Mouse (Mus musculus) right cerebral cortex, postnatal 25 days (tissue): ENCODE results near the gene Spout1.
"Not testable (repeated sequence)": the region's sequence is repeated elsewhere in the genome, so short reads cannot be mapped to it uniquely, and the experiment has no call there.

Source experiments
- DNase-seq: peaks from one replicate; pipeline ENCODE4 v3.0.0; 2022

Spout1 gene

GRCm38 (mm10) chr2:30176561-30176960 is 1.7 kb downstream of the Spout1 start:
- no peak for DNase-seq

- no peak for DNase-seq
These were observed 2.4 kb downstream of the Spout1 start for GRCm38 (mm10) chr2:30175897-30176296.

GRCm38 (mm10) chr2:30173541-30174240 is 4.6 kb downstream of the Spout1 start:
- DNase-seq: no peak

GRCm38 (mm10) chr2:30171997-30172382 is 6.3 kb downstream of the Spout1 start:
- DNase-seq: no peak

GRCm38 (mm10) chr2:30171371-30171996 is 6.8 kb downstream of the Spout1 start, which contains the start of gene Endog:
Gene Endog (plus strand): TSS chr2:30171493.
- peak; percentile 89 for DNase-seq

- no peak for DNase-seq
These were observed 11.6 kb downstream of the Spout1 start for GRCm38 (mm10) chr2:30166677-30167076.

GRCm38 (mm10) chr2:30164340-30164932 is 13.8 kb downstream of the Spout1 start:
- no peak for DNase-seq

- no peak for DNase-seq
These were observed 16.4 kb downstream of the Spout1 start for GRCm38 (mm10) chr2:30161809-30162208.

- not testable (repeated sequence) for DNase-seq
These were observed 18.4 kb downstream of the Spout1 start for GRCm38 (mm10) chr2:30159871-30160270.

GRCm38 (mm10) chr2:30152616-30153015 is 25.6 kb downstream of the Spout1 start:
- DNase-seq: no peak

- DNase-seq: no peak
These were observed 26.4 kb downstream of the Spout1 start for GRCm38 (mm10) chr2:30151840-30152239.

- no peak for DNase-seq
These were observed 30.8 kb downstream of the Spout1 start for GRCm38 (mm10) chr2:30147466-30147865.

GRCm38 (mm10) chr2:30144436-30144835 is 33.8 kb downstream of the Spout1 start:
- no peak for DNase-seq

GRCm38 (mm10) chr2:30140021-30140420 is 38.2 kb downstream of the Spout1 start:
- not testable (repeated sequence) for DNase-seq

- DNase-seq: no peak
These were observed 41.8 kb downstream of the Spout1 start for GRCm38 (mm10) chr2:30136458-30136857.

- DNase-seq: no peak
These were observed 43.2 kb downstream of the Spout1 start for GRCm38 (mm10) chr2:30134928-30135620.

GRCm38 (mm10) chr2:30134378-30134711 is 43.9 kb downstream of the Spout1 start:
- no peak for DNase-seq

- peak; percentile 97 for DNase-seq
These were observed 44.5 kb downstream of the Spout1 start, which contains the start of gene Tbc1d13 for GRCm38 (mm10) chr2:30133613-30134377. Gene Tbc1d13 (plus strand): TSS chr2:30133746.

GRCm38 (mm10) chr2:30132801-30133612 is 45.3 kb downstream of the Spout1 start:
- DNase-seq: no peak

- DNase-seq: not testable (repeated sequence)
These were observed 47.0 kb downstream of the Spout1 start for GRCm38 (mm10) chr2:30131240-30131639.

- DNase-seq: no peak
These were observed 48.1 kb downstream of the Spout1 start for GRCm38 (mm10) chr2:30130156-30130555.

GRCm38 (mm10) chr2:30128789-30129188 is 49.5 kb downstream of the Spout1 start:
- no peak for DNase-seq
